Mouse (Mus musculus): ENCODE results near the gene Lhx5.

DNA sequence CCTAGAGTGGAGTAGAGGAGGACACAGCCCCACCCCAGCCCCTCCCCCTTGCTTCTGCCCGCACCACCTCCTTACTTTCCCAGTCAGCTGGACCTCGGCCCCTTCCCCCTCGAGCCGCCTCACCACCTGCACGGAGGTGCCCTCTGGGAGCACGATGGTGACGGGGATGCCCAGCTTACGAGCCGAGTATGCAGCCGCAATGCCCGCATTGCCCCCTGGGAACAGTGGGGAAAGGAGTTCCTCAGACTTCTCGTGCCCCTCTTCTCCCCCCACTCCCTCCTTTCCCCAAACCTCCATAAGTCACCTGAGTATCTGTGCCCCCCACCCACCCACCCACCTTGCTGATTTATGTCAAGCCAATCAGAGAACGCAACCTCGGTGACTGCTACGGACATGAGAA is 30.4 kb downstream of the Lhx5 start:
- TF ChIP-seq FLI1 (IDR thresholded peaks at IDR 0.05; ENCODE audit: low read length) (no peak), GATA1 (IDR thresholded peaks at IDR 0.05; ENCODE audit: borderline replicate concordance, low read length) (no peak)
